Mouse (Mus musculus) c-Kit-positive CD71-negative TER-119-negative erythroid progenitor cells, embryonic 14.5 days (primary cell): ENCODE measurements at regions not wholly inside any gene's neighbourhood (a gene's known extent, or its start where the extent isn't known, plus 50 kb on each side); places are given as distances from the start of the nearest gene placed in this dataset.

Experiments
- DNase-seq: peaks from one replicate; pipeline ENCODE4 v3.0.0-alpha.2; 2013; ENCODE audit warnings: low read depth

GRCm38 (mm10) chrX:42431851-42432635, 57.4 kb upstream of the Tex13c2 start:
- no peak for DNase-seq
